Mouse (Mus musculus) G1E (cell line): ENCODE data around the gene Kcnab3. TPM values are rescaled to one million over a fixed set of nuclear protein-coding genes. Genes with fewer than 3 reads are reported as not detected.

ENCODE experiments used
- ATAC-seq: 2 replicates; pipeline ENCODE4 v1.8.0; 2016; ENCODE audit warnings: mild to moderate bottlenecking; ENCODE audit not compliant: insufficient number of reproducible peaks, poor library complexity, low FRiP score, severe bottlenecking; ENCODE audit errors: extremely low read depth
- DNase-seq: peaks from one replicate; pipeline ENCODE4 v3.0.0; 2012; ENCODE audit warnings: low spot score
- H3K27me3 ChIP-seq: 2 replicates; pipeline ENCODE4 v1.6.1; 2012; ENCODE audit warnings: mild to moderate bottlenecking, low read length, inconsistent platforms; ENCODE audit not compliant: insufficient read depth
- H3K36me3 ChIP-seq: replicated peaks from 2 replicates; pipeline ENCODE3; 2012; ENCODE audit warnings: mild to moderate bottlenecking, inconsistent platforms
- H3K4me1 ChIP-seq: 2 replicates; pipeline ENCODE4 v1.6.1; 2012; ENCODE audit warnings: low read depth, low read length, inconsistent platforms, mixed read lengths; ENCODE audit not compliant: insufficient read depth
- H3K4me3 ChIP-seq: 2 replicates; pipeline ENCODE4 v1.5.1; 2012; ENCODE audit warnings: low read depth, mild to moderate bottlenecking, inconsistent platforms, low read length, moderate library complexity, mixed read lengths
- H3K9me3 ChIP-seq: replicated peaks from 2 replicates; pipeline ENCODE4 v1.6.1; 2012; ENCODE audit warnings: inconsistent platforms
- CTCF ChIP-seq: IDR thresholded peaks from 2 replicates; pipeline ENCODE4 v1.5.1; 2012; ENCODE audit warnings: low read depth, low read length, inconsistent platforms, mixed read lengths
- GATA1 ChIP-seq: IDR thresholded peaks from 2 replicates; pipeline ENCODE4 v1.6.1; 2012; ENCODE audit warnings: borderline replicate concordance, low read length, inconsistent platforms, mixed read lengths
- GATA2 ChIP-seq: IDR thresholded peaks from 2 replicates; pipeline ENCODE4 v1.6.1; 2012; ENCODE audit warnings: low read depth, low read length, inconsistent platforms, borderline replicate concordance
- POLR2AphosphoS5 ChIP-seq: IDR thresholded peaks from 2 replicates; pipeline ENCODE4 v1.6.1; 2012; ENCODE audit warnings: low read depth, low read length, inconsistent platforms; ENCODE audit not compliant: insufficient replicate concordance
- TAL1 ChIP-seq: conservative IDR thresholded peaks from 2 replicates; pipeline ENCODE4 v1.6.1; 2012; ENCODE audit warnings: low read depth, low read length, inconsistent platforms, mixed read lengths
- polyA plus RNA-seq: library from polyadenylated mRNA; stranded (reverse); fragments of >175 nt; gene quantifications from 2 replicates; pipeline ENCODE4 v1.2.3, GENCODE M21; 2012
- total RNA-seq, 2 experiments: library from RNA; stranded (forward) in 1 of 2; stranded (reverse) in 1 of 2; fragments of 200-1000 nt in 1 of 2; fragments of >200 nt in 1 of 2; fragmentation: Nextera tagmentation in 1 of 2; gene quantifications; 2 replicates each; pipeline ENCODE4 v1.2.3; 2014 to 2017

Kcnab3 gene
- total and polyA plus RNA-seq, 3 experiments, result 0.27 to 1.2 (median 0.60) TPM

GRCm38 (mm10) chr11:69368356-69369214 lies 42.5 kb downstream of the Kcnab3 start:
- H3K4me1 ChIP-seq, result peaks cover 71% of the 10 kb centered on the region
- no peaks in the 10 kb centered on the region for H3K9me3 ChIP-seq
- H3K36me3 ChIP-seq, result peaks cover 35% of the 10 kb centered on the region
- TF ChIP-seq CTCF, result no peak
- TF ChIP-seq GATA1, result no peak
- TF ChIP-seq POLR2AphosphoS5, result no peak
- no peak for TF ChIP-seq GATA2
- H3K4me3 ChIP-seq, result peak overlapping the region; percentile 84
- ATAC-seq, result no peak
- no peaks in the 10 kb centered on the region for H3K27me3 ChIP-seq
- DNase-seq, result peak; percentile 52

GRCm38 (mm10) chr11:69369215-69369989 lies 43.3 kb downstream of the Kcnab3 start, which contains the start of gene Chd3:
Gene Chd3, minus strand, starts transcription at chr11:69369406.
- ATAC-seq, result no peak
- peaks cover 77% of the 10 kb centered on the region for H3K4me1 ChIP-seq
- no peaks in the 10 kb centered on the region for H3K9me3 ChIP-seq
- no peaks in the 10 kb centered on the region for H3K27me3 ChIP-seq
- peak within 1 kb of the TSS; percentile 84 for H3K4me3 ChIP-seq
- TF ChIP-seq GATA1 (no peak), POLR2AphosphoS5 (no peak), CTCF (no peak), GATA2 (no peak), TAL1 (no peak)
- DNase-seq, result peak; percentile 25
- H3K36me3 ChIP-seq, result peaks cover 26% of the 10 kb centered on the region

GRCm38 (mm10) chr11:69369990-69370816 lies 44.1 kb downstream of the Kcnab3 start:
- TF ChIP-seq TAL1 (no peak), GATA2 (no peak), GATA1 (no peak)
- DNase-seq (no peak), ATAC-seq (no peak)
- H3K36me3 ChIP-seq, result peaks cover 18% of the 10 kb centered on the region
- no peaks in the 10 kb centered on the region for H3K9me3 ChIP-seq
- no peaks in the 10 kb centered on the region for H3K27me3 ChIP-seq
- peaks cover 71% of the 10 kb centered on the region for H3K4me1 ChIP-seq
- no peak overlapping the region; the same call in 1 of the 2 replicates for H3K4me3 ChIP-seq

- peaks cover 17% of the 10 kb centered on the region for H3K36me3 ChIP-seq
- no peak for DNase-seq
- TF ChIP-seq TAL1, result no peak
- no peak for TF ChIP-seq CTCF
- TF ChIP-seq GATA2, result no peak
- no peak for TF ChIP-seq GATA1
- no peak for TF ChIP-seq POLR2AphosphoS5
- no peaks in the 10 kb centered on the region for H3K9me3 ChIP-seq
- ATAC-seq, result no peak
- H3K4me3 ChIP-seq, result no peak overlapping the region; the same call in 1 of the 2 replicates
- no peaks in the 10 kb centered on the region for H3K27me3 ChIP-seq
- H3K4me1 ChIP-seq, result peaks cover 68% of the 10 kb centered on the region
Observed at GRCm38 (mm10) chr11:69370817-69371215, 44.8 kb downstream of the Kcnab3 start.

- H3K4me1 ChIP-seq, result peaks cover 62% of the 10 kb centered on the region
Observed at GRCm38 (mm10) chr11:69371601-69372000, 45.5 kb downstream of the Kcnab3 start.

More at GRCm38 (mm10) chr11:69371601-69372000, 45.5 kb downstream of the Kcnab3 start:
- no peaks in the 10 kb centered on the region for H3K27me3 ChIP-seq
- no peak for TF ChIP-seq TAL1
- no peak for TF ChIP-seq GATA1
- no peak for TF ChIP-seq CTCF
- TF ChIP-seq GATA2, result no peak
- TF ChIP-seq POLR2AphosphoS5, result no peak
- DNase-seq (no peak), ATAC-seq (no peak)
- no peaks in the 10 kb centered on the region for H3K9me3 ChIP-seq
- peaks cover 15% of the 10 kb centered on the region for H3K36me3 ChIP-seq
- peak overlapping the region; percentile 66; the same call in 1 of the 2 replicates for H3K4me3 ChIP-seq
